Mouse (Mus musculus): ENCODE measurements at regions not wholly inside any gene's neighbourhood (a gene's known extent, or its start where the extent isn't known, plus 50 kb on each side); places are given as distances from the start of the nearest gene placed in this dataset.

- no peak overlapping the region for H3K4me3 ChIP-seq (ENCODE audit: low read length)
- no peaks in the 10 kb centered on the region for H3K27me3 ChIP-seq (replicated peaks; ENCODE audit: control insufficient read depth, insufficient read depth, low read length)
- no peak overlapping the region for H3K4me2 ChIP-seq (ENCODE audit: low read length)
- 68% methylated on average over 4 of the region's 4 CpGs for WGBS
- H3K4me1 ChIP-seq (ENCODE audit: control insufficient read depth, insufficient read depth, low read depth, low read length): no peaks in the 10 kb centered on the region
- ATAC-seq: no peak
- H3K27ac ChIP-seq (ENCODE audit: low read depth, low read length): no peak overlapping the region
- H3K9ac ChIP-seq (ENCODE audit: low read depth, low read length): no peak overlapping the region
- no peaks in the 10 kb centered on the region for H3K36me3 ChIP-seq (ENCODE audit: control insufficient read depth, insufficient read depth, low read length)
- no peaks in the 10 kb centered on the region for H3K9me3 ChIP-seq (ENCODE audit: control insufficient read depth, low read length)
These were observed 645.1 kb downstream of the Pdha2 start for GRCm38 (mm10) chr3:140566996-140567517.

- no peaks in the 10 kb centered on the region for H3K27me3 ChIP-seq (replicated peaks; ENCODE audit: control insufficient read depth, insufficient read depth, low read length)
- peaks cover 3% of the 10 kb centered on the region; the same call in 1 of the 2 replicates for H3K9me3 ChIP-seq (ENCODE audit: control insufficient read depth, low read length)
- no peak overlapping the region for H3K27ac ChIP-seq (ENCODE audit: low read depth, low read length)
- no peak for ATAC-seq
- H3K9ac ChIP-seq (ENCODE audit: low read depth, low read length): no peak overlapping the region
- no peaks in the 10 kb centered on the region for H3K36me3 ChIP-seq (ENCODE audit: control insufficient read depth, insufficient read depth, low read length)
- WGBS: 64% methylated on average over 3 of the region's 3 CpGs
- no peak overlapping the region for H3K4me3 ChIP-seq (ENCODE audit: low read length)
- H3K4me2 ChIP-seq (ENCODE audit: low read length): no peak overlapping the region
- H3K4me1 ChIP-seq (ENCODE audit: control insufficient read depth, insufficient read depth, low read depth, low read length): no peaks in the 10 kb centered on the region
These were observed 657.4 kb downstream of the Pdha2 start for GRCm38 (mm10) chr3:140554736-140555135.

- Histone ChIP-seq H3K4me2 (ENCODE audit: low read length) (no peak overlapping the region), H3K27ac (ENCODE audit: low read depth, low read length) (no peak overlapping the region)
- 90% methylated on average over 3 of the region's 3 CpGs for WGBS
These were observed 663.7 kb downstream of the Pdha2 start for GRCm38 (mm10) chr3:140548483-140548882.

GRCm38 (mm10) chr3:140531747-140532502 is 680.2 kb downstream of the Pdha2 start:
- Histone ChIP-seq H3K4me2 (ENCODE audit: low read length) (no peak overlapping the region), H3K4me1 (ENCODE audit: control insufficient read depth, insufficient read depth, low read depth, low read length) (no peaks in the 10 kb centered on the region), H3K36me3 (ENCODE audit: control insufficient read depth, insufficient read depth, low read length) (no peaks in the 10 kb centered on the region), H3K9ac (ENCODE audit: low read depth, low read length) (no peak overlapping the region), H3K4me3 (ENCODE audit: low read length) (no peak overlapping the region), H3K9me3 (ENCODE audit: control insufficient read depth, low read length) (no peaks in the 10 kb centered on the region), H3K27me3 (replicated peaks; ENCODE audit: control insufficient read depth, insufficient read depth, low read length) (no peaks in the 10 kb centered on the region), H3K27ac (ENCODE audit: low read depth, low read length) (no peak overlapping the region)
- 78% methylated on average over 6 of the region's 6 CpGs for WGBS
- no peak for ATAC-seq

More at GRCm38 (mm10) chr3:140548483-140548882, 663.7 kb downstream of the Pdha2 start:
- Histone ChIP-seq H3K9ac (ENCODE audit: low read depth, low read length) (no peak overlapping the region), H3K4me1 (ENCODE audit: control insufficient read depth, insufficient read depth, low read depth, low read length) (no peaks in the 10 kb centered on the region), H3K27me3 (replicated peaks; ENCODE audit: control insufficient read depth, insufficient read depth, low read length) (no peaks in the 10 kb centered on the region), H3K9me3 (ENCODE audit: control insufficient read depth, low read length) (peaks cover 3% of the 10 kb centered on the region; the same call in 1 of the 2 replicates), H3K36me3 (ENCODE audit: control insufficient read depth, insufficient read depth, low read length) (no peaks in the 10 kb centered on the region), H3K4me3 (ENCODE audit: low read length) (no peak overlapping the region)
- ATAC-seq: no peak

GRCm38 (mm10) chr3:140521653-140522278 is 690.4 kb downstream of the Pdha2 start:
- Histone ChIP-seq H3K9ac (ENCODE audit: low read depth, low read length) (no peak overlapping the region), H3K4me2 (ENCODE audit: low read length) (no peak overlapping the region), H3K27ac (ENCODE audit: low read depth, low read length) (no peak overlapping the region), H3K36me3 (ENCODE audit: control insufficient read depth, insufficient read depth, low read length) (no peaks in the 10 kb centered on the region), H3K27me3 (replicated peaks; ENCODE audit: control insufficient read depth, insufficient read depth, low read length) (no peaks in the 10 kb centered on the region), H3K4me1 (ENCODE audit: control insufficient read depth, insufficient read depth, low read depth, low read length) (no peaks in the 10 kb centered on the region), H3K4me3 (ENCODE audit: low read length) (no peak overlapping the region), H3K9me3 (ENCODE audit: control insufficient read depth, low read length) (no peaks in the 10 kb centered on the region)
- no peak for ATAC-seq

- H3K27ac ChIP-seq (ENCODE audit: low read depth, low read length): no peak overlapping the region
- H3K4me2 ChIP-seq (ENCODE audit: low read length): no peak overlapping the region
- no peak for ATAC-seq
- H3K9ac ChIP-seq (ENCODE audit: low read depth, low read length): no peak overlapping the region
- H3K9me3 ChIP-seq (ENCODE audit: control insufficient read depth, low read length): no peaks in the 10 kb centered on the region
- H3K4me1 ChIP-seq (ENCODE audit: control insufficient read depth, insufficient read depth, low read depth, low read length): no peaks in the 10 kb centered on the region
- no peaks in the 10 kb centered on the region for H3K36me3 ChIP-seq (ENCODE audit: control insufficient read depth, insufficient read depth, low read length)
- no peak overlapping the region for H3K4me3 ChIP-seq (ENCODE audit: low read length)
- H3K27me3 ChIP-seq (replicated peaks; ENCODE audit: control insufficient read depth, insufficient read depth, low read length): no peaks in the 10 kb centered on the region
These were observed 701.3 kb downstream of the Pdha2 start for GRCm38 (mm10) chr3:140510835-140511234.

GRCm38 (mm10) chr3:140510094-140510493 is 702.1 kb downstream of the Pdha2 start:
- H3K4me2 ChIP-seq (ENCODE audit: low read length): no peak overlapping the region
- H3K9me3 ChIP-seq (ENCODE audit: control insufficient read depth, low read length): no peaks in the 10 kb centered on the region
- H3K27ac ChIP-seq (ENCODE audit: low read depth, low read length): no peak overlapping the region
- H3K27me3 ChIP-seq (replicated peaks; ENCODE audit: control insufficient read depth, insufficient read depth, low read length): no peaks in the 10 kb centered on the region
- no peaks in the 10 kb centered on the region for H3K4me1 ChIP-seq (ENCODE audit: control insufficient read depth, insufficient read depth, low read depth, low read length)
- 76% methylated on average over 2 of the region's 2 CpGs for WGBS
- H3K4me3 ChIP-seq (ENCODE audit: low read length): no peak overlapping the region
- H3K9ac ChIP-seq (ENCODE audit: low read depth, low read length): no peak overlapping the region
- H3K36me3 ChIP-seq (ENCODE audit: control insufficient read depth, insufficient read depth, low read length): no peaks in the 10 kb centered on the region
- ATAC-seq: no peak

GRCm38 (mm10) chr3:140494134-140494533 is 718.0 kb downstream of the Pdha2 start:
- WGBS: 58% methylated on average over 1 of the region's 1 CpGs
- H3K27ac ChIP-seq (ENCODE audit: low read depth, low read length): no peak overlapping the region

GRCm38 (mm10) chr3:140477670-140478208 is 734.4 kb downstream of the Pdha2 start:
- no peak overlapping the region for H3K4me2 ChIP-seq (ENCODE audit: low read length)
- no peak overlapping the region for H3K9ac ChIP-seq (ENCODE audit: low read depth, low read length)
- H3K27ac ChIP-seq (ENCODE audit: low read depth, low read length): no peak overlapping the region
- WGBS: 51% methylated on average over 3 of the region's 3 CpGs
- ATAC-seq: no peak
- H3K36me3 ChIP-seq (ENCODE audit: control insufficient read depth, insufficient read depth, low read length): no peaks in the 10 kb centered on the region
- no peaks in the 10 kb centered on the region for H3K27me3 ChIP-seq (replicated peaks; ENCODE audit: control insufficient read depth, insufficient read depth, low read length)
- no peaks in the 10 kb centered on the region for H3K9me3 ChIP-seq (ENCODE audit: control insufficient read depth, low read length)
- H3K4me1 ChIP-seq (ENCODE audit: control insufficient read depth, insufficient read depth, low read depth, low read length): no peaks in the 10 kb centered on the region
- H3K4me3 ChIP-seq (ENCODE audit: low read length): no peak overlapping the region

More at GRCm38 (mm10) chr3:140494134-140494533, 718.0 kb downstream of the Pdha2 start:
- Histone ChIP-seq H3K4me2 (ENCODE audit: low read length) (no peak overlapping the region), H3K9me3 (ENCODE audit: control insufficient read depth, low read length) (no peaks in the 10 kb centered on the region), H3K27me3 (replicated peaks; ENCODE audit: control insufficient read depth, insufficient read depth, low read length) (no peaks in the 10 kb centered on the region), H3K9ac (ENCODE audit: low read depth, low read length) (no peak overlapping the region), H3K4me1 (ENCODE audit: control insufficient read depth, insufficient read depth, low read depth, low read length) (no peaks in the 10 kb centered on the region), H3K36me3 (ENCODE audit: control insufficient read depth, insufficient read depth, low read length) (no peaks in the 10 kb centered on the region), H3K4me3 (ENCODE audit: low read length) (no peak overlapping the region)
- ATAC-seq: no peak
